Mouse (Mus musculus): ENCODE results near the gene Galk1. TPM values are rescaled to one million over a fixed set of nuclear protein-coding genes. Genes with fewer than 3 reads are reported as not detected.
A peak's percentile ranks its signal among the peaks of the same experiment; 100 is the strongest.

Gene Galk1
- polyA plus RNA-seq, 1 experiment from 2014 or later = 304 TPM

GRCm38 (mm10) chr11:115995256-115995655 is 17.3 kb downstream of the Galk1 start:
- Histone ChIP-seq H3K27ac (ENCODE audit: low read depth, low read length) (no peak overlapping the region), H3K4me3 (ENCODE audit: low read depth, low read length) (no peak overlapping the region), H3K9me3 (ENCODE audit: control insufficient read depth, low read length) (no peaks in the 10 kb centered on the region), H3K4me2 (no peak overlapping the region), H3K9ac (ENCODE audit: low read depth, low read length) (no peak overlapping the region), H3K36me3 (ENCODE audit: control insufficient read depth, insufficient read depth, low read length) (no peaks in the 10 kb centered on the region), H3K27me3 (replicated peaks; ENCODE audit: control insufficient read depth, insufficient read depth, low read length) (peaks cover 4% of the 10 kb centered on the region; the same call in 1 of the 2 replicates), H3K4me1 (replicated peaks; ENCODE audit: control insufficient read depth, insufficient read depth, low read length) (peaks cover 11% of the 10 kb centered on the region)
- ATAC-seq (replicated peaks; ENCODE audit: low FRiP score) (no peak), DNase-seq (ENCODE audit: low spot score) (no peak)
- 83% methylated on average over 3 of the region's 3 CpGs for WGBS

GRCm38 (mm10) chr11:115992098-115992497 is 20.4 kb downstream of the Galk1 start:
- no peak overlapping the region for H3K27ac ChIP-seq (ENCODE audit: low read depth, low read length)
- H3K9ac ChIP-seq (ENCODE audit: low read depth, low read length) = no peak overlapping the region
- H3K4me3 ChIP-seq (ENCODE audit: low read depth, low read length) = no peak overlapping the region
- no peak for DNase-seq (ENCODE audit: low spot score)
- 61% methylated on average over 4 of the region's 4 CpGs for WGBS
- H3K36me3 ChIP-seq (ENCODE audit: control insufficient read depth, insufficient read depth, low read length) = no peaks in the 10 kb centered on the region
- H3K4me1 ChIP-seq (replicated peaks; ENCODE audit: control insufficient read depth, insufficient read depth, low read length) = 0 out of 2 replicates have a peak, but pooled peaks cover 3% of the 10 kb centered on the region
- no peak overlapping the region for H3K4me2 ChIP-seq
- 0 out of 2 replicates have a peak, but pooled peaks cover 4% of the 10 kb centered on the region for H3K27me3 ChIP-seq (replicated peaks; ENCODE audit: control insufficient read depth, insufficient read depth, low read length)
- H3K9me3 ChIP-seq (ENCODE audit: control insufficient read depth, low read length) = no peaks in the 10 kb centered on the region
- ATAC-seq (replicated peaks; ENCODE audit: low FRiP score) = no peak

- WGBS = 25% methylated on average over 15 of the region's 15 CpGs
- H3K27ac ChIP-seq (ENCODE audit: low read depth, low read length) = no peak overlapping the region
- peak overlapping the region; percentile 37 for H3K4me3 ChIP-seq (ENCODE audit: low read depth, low read length)
- DNase-seq (ENCODE audit: low spot score) = no peak
- H3K27me3 ChIP-seq (replicated peaks; ENCODE audit: control insufficient read depth, insufficient read depth, low read length) = 0 out of 2 replicates have a peak, but pooled peaks cover 4% of the 10 kb centered on the region
- no peaks in the 10 kb centered on the region for H3K9me3 ChIP-seq (ENCODE audit: control insufficient read depth, low read length)
- 0 out of 2 replicates have a peak, but pooled peaks cover 3% of the 10 kb centered on the region for H3K4me1 ChIP-seq (replicated peaks; ENCODE audit: control insufficient read depth, insufficient read depth, low read length)
- H3K36me3 ChIP-seq (ENCODE audit: control insufficient read depth, insufficient read depth, low read length) = no peaks in the 10 kb centered on the region
- 0 out of 2 replicates have a peak overlapping the region, but pooled peaks have one; percentile 35 for H3K9ac ChIP-seq (ENCODE audit: low read depth, low read length)
- peak overlapping the region; percentile 57 for H3K4me2 ChIP-seq
- 0 out of 2 replicates have a peak, but pooled peaks have one; percentile 31 for ATAC-seq (replicated peaks; ENCODE audit: low FRiP score)
Observed at GRCm38 (mm10) chr11:115989686-115990085, 22.8 kb downstream of the Galk1 start.

GRCm38 (mm10) chr11:115983291-115983690 is 29.2 kb downstream of the Galk1 start:
- H3K36me3 ChIP-seq (ENCODE audit: control insufficient read depth, insufficient read depth, low read length) = no peaks in the 10 kb centered on the region
- no peak overlapping the region for H3K9ac ChIP-seq (ENCODE audit: low read depth, low read length)
- no peak overlapping the region for H3K4me2 ChIP-seq
- no peak for ATAC-seq (replicated peaks; ENCODE audit: low FRiP score)
- WGBS = 71% methylated on average over 8 of the region's 8 CpGs
- H3K4me1 ChIP-seq (replicated peaks; ENCODE audit: control insufficient read depth, insufficient read depth, low read length) = no peaks in the 10 kb centered on the region
- no peak overlapping the region for H3K4me3 ChIP-seq (ENCODE audit: low read depth, low read length)
- no peak for DNase-seq (ENCODE audit: low spot score)
- no peak overlapping the region for H3K27ac ChIP-seq (ENCODE audit: low read depth, low read length)
- H3K27me3 ChIP-seq (replicated peaks; ENCODE audit: control insufficient read depth, insufficient read depth, low read length) = peaks cover 14% of the 10 kb centered on the region
- no peaks in the 10 kb centered on the region for H3K9me3 ChIP-seq (ENCODE audit: control insufficient read depth, low read length)

GRCm38 (mm10) chr11:115982472-115982871 is 30.0 kb downstream of the Galk1 start:
- Histone ChIP-seq H3K9me3 (ENCODE audit: control insufficient read depth, low read length) (no peaks in the 10 kb centered on the region), H3K27me3 (replicated peaks; ENCODE audit: control insufficient read depth, insufficient read depth, low read length) (peaks cover 15% of the 10 kb centered on the region), H3K27ac (ENCODE audit: low read depth, low read length) (no peak overlapping the region), H3K4me2 (no peak overlapping the region), H3K36me3 (ENCODE audit: control insufficient read depth, insufficient read depth, low read length) (no peaks in the 10 kb centered on the region), H3K9ac (ENCODE audit: low read depth, low read length) (no peak overlapping the region), H3K4me3 (ENCODE audit: low read depth, low read length) (no peak overlapping the region), H3K4me1 (replicated peaks; ENCODE audit: control insufficient read depth, insufficient read depth, low read length) (no peaks in the 10 kb centered on the region)
- no peak for DNase-seq (ENCODE audit: low spot score)
- WGBS = 90% methylated on average over 15 of the region's 15 CpGs
- ATAC-seq (replicated peaks; ENCODE audit: low FRiP score) = no peak

- Histone ChIP-seq H3K4me2 (no peak overlapping the region), H3K27me3 (replicated peaks; ENCODE audit: control insufficient read depth, insufficient read depth, low read length) (peaks cover 51% of the 10 kb centered on the region), H3K9ac (ENCODE audit: low read depth, low read length) (no peak overlapping the region), H3K27ac (ENCODE audit: low read depth, low read length) (no peak overlapping the region), H3K9me3 (ENCODE audit: control insufficient read depth, low read length) (no peaks in the 10 kb centered on the region), H3K4me3 (ENCODE audit: low read depth, low read length) (peak overlapping the region; percentile 44; the same call in 1 of the 2 replicates), H3K4me1 (replicated peaks; ENCODE audit: control insufficient read depth, insufficient read depth, low read length) (peaks cover 5% of the 10 kb centered on the region; the same call in 1 of the 2 replicates), H3K36me3 (ENCODE audit: control insufficient read depth, insufficient read depth, low read length) (no peaks in the 10 kb centered on the region)
- no peak for DNase-seq (ENCODE audit: low spot score)
- 43% methylated on average over 12 of the region's 12 CpGs for WGBS
- no peak for ATAC-seq (replicated peaks; ENCODE audit: low FRiP score)
Observed at GRCm38 (mm10) chr11:115975544-115975943, 37.0 kb downstream of the Galk1 start.

GRCm38 (mm10) chr11:115975083-115975420 is 37.5 kb downstream of the Galk1 start:
- Histone ChIP-seq H3K27me3 (replicated peaks; ENCODE audit: control insufficient read depth, insufficient read depth, low read length) (peaks cover 51% of the 10 kb centered on the region), H3K4me1 (replicated peaks; ENCODE audit: control insufficient read depth, insufficient read depth, low read length) (peaks cover 5% of the 10 kb centered on the region; the same call in 1 of the 2 replicates), H3K9ac (ENCODE audit: low read depth, low read length) (0 out of 2 replicates have a peak overlapping the region, but pooled peaks have one; percentile 39)

GRCm38 (mm10) chr11:115974309-115975082 is 38.0 kb downstream of the Galk1 start, which contains the start of gene Itgb4:
TSS of gene Itgb4 (plus strand) at chr11:115974709.
- ATAC-seq (replicated peaks; ENCODE audit: low FRiP score) (no peak; the same call in 1 of the 2 replicates), DNase-seq (ENCODE audit: low spot score) (no peak)

More at GRCm38 (mm10) chr11:115975083-115975420, 37.5 kb downstream of the Galk1 start:
- no peak for ATAC-seq (replicated peaks; ENCODE audit: low FRiP score)
- Histone ChIP-seq H3K36me3 (ENCODE audit: control insufficient read depth, insufficient read depth, low read length) (no peaks in the 10 kb centered on the region), H3K4me2 (peak overlapping the region; percentile 69), H3K9me3 (ENCODE audit: control insufficient read depth, low read length) (no peaks in the 10 kb centered on the region), H3K4me3 (ENCODE audit: low read depth, low read length) (peak overlapping the region; percentile 44), H3K27ac (ENCODE audit: low read depth, low read length) (no peak overlapping the region)
- no peak for DNase-seq (ENCODE audit: low spot score)
- 4% methylated on average over 18 of the region's 18 CpGs for WGBS

More at GRCm38 (mm10) chr11:115974309-115975082, 38.0 kb downstream of the Galk1 start, which contains the start of gene Itgb4:
- peaks cover 5% of the 10 kb centered on the region; the same call in 1 of the 2 replicates for H3K4me1 ChIP-seq (replicated peaks; ENCODE audit: control insufficient read depth, insufficient read depth, low read length)
- 10% methylated on average over 58 of the region's 58 CpGs for WGBS
- peak within 1 kb of the TSS; percentile 44 for H3K4me3 ChIP-seq (ENCODE audit: low read depth, low read length)
- no peaks in the 10 kb centered on the region for H3K9me3 ChIP-seq (ENCODE audit: control insufficient read depth, low read length)
- H3K9ac ChIP-seq (ENCODE audit: low read depth, low read length) = 0 out of 2 replicates have a peak within 1 kb of the TSS, but pooled peaks have one; percentile 39
- H3K27me3 ChIP-seq (replicated peaks; ENCODE audit: control insufficient read depth, insufficient read depth, low read length) = peaks cover 51% of the 10 kb centered on the region
- no peaks in the 10 kb centered on the region for H3K36me3 ChIP-seq (ENCODE audit: control insufficient read depth, insufficient read depth, low read length)
- H3K27ac ChIP-seq (ENCODE audit: low read depth, low read length) = no peak within 1 kb of the TSS
- H3K4me2 ChIP-seq = peak within 1 kb of the TSS; percentile 69

Measured in liver, embryonic 11.5 days (tissue).